Mouse (Mus musculus): ENCODE measurements at regions not wholly inside any gene's neighbourhood (a gene's known extent, or its start where the extent isn't known, plus 50 kb on each side); places are given as distances from the start of the nearest gene placed in this dataset.

GRCm38 (mm10) chr3:65478215-65478614, 50.0 kb upstream of the Tiparp start:
- intact Hi-C loops (cut with DNase I) = no loop called here
- no peak for DNase-seq (ENCODE audit: low spot score in 2 of 2)

DNA sequence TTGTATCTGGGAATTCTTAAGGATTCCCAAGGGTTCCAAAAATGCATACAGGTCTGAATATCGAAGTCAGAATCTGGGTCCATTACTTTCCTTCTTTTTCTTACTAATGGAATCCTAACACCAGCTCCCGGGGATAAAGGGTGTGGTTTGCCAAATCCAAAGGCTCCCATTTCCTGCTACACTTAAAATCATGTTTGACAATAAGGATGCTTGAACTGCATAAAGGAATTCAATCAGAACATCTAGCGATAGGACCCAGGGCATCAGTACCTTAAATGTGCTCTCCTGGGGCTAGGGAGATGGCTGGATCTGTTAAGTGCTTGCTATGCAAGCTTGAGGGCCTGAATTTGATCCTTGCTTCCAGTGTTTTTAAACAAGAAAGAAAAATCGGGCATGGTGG, 51.1 kb upstream of the Tiparp start:
- no peak for DNase-seq (ENCODE audit: low spot score in 2 of 2)
- intact Hi-C loops (cut with DNase I) = no loop called here

- DNase-seq (ENCODE audit: low spot score in 2 of 2) = no peak
- intact Hi-C loops (cut with DNase I) = no loop called here
Measured at GRCm38 (mm10) chr3:65476091-65476953, 51.9 kb upstream of the Tiparp start.

DNA sequence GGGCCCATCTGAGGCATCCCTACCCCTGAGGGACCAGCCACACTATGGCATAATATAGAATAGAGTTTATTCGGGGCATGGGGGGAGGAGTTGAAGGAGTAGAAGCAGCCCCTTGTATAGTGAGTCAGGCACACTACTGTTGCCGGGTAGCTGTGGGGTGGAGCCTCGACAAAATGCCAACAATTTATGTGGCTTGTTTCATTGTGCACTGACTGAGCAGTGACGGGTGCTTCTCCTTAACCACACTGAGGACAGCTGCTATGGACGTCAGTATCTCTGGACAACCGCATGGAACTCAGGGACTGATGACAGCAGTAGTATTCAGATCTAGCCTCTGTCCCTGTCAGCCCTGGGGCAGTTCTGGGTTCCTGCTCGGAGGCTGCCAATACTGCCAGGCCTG, 53.6 kb upstream of the Tiparp start:
- DNase-seq (ENCODE audit: low spot score in 2 of 2) = no peak
- intact Hi-C loops (cut with DNase I) = no loop called here

DNA sequence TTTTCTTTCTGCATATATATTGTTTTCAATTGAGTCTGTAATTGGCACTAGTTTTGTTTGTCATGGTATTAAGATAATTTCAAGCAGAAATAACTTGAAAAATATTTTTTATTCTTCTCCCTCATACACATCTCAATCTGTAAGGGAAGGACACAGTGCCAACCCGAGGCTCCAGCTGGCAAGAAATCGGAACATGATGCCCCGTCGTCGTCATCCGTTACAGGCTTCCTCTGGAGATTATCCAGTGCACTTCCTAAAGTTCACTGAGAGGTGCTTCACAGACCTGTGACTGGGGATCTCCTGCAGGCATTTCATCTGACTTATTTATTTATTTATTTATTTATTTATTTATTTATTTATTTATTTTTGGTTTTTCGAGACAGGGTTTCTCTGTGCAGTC, 56.4 kb upstream of the Tiparp start:
- no peak for DNase-seq (ENCODE audit: low spot score in 2 of 2)

DNA sequence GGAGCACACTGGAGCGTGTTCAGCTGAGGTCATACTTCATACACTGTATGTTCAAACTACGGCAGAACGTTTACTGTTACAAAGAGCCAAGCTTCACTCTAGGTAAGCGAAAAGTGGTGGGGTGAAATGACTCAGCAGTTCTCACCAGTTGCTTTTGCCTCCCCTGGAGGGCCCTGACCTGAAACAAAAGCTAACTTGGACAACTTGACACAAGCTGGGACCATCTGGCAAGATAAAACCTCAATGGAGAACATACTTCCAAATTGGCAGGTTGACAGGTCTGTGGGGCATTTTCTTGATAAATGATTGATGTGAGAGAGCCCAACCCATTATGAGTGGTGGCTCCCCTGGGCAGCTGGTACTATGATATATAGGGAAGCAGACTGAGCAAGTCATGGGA, 59.0 kb upstream of the Tiparp start:
- intact Hi-C loops (cut with DNase I) = no loop called here
- DNase-seq (ENCODE audit: low spot score in 2 of 2) = no peak

More for the DNA sequence above, 56.4 kb upstream of the Tiparp start:
- intact Hi-C loops (cut with DNase I) = no loop called here

DNA sequence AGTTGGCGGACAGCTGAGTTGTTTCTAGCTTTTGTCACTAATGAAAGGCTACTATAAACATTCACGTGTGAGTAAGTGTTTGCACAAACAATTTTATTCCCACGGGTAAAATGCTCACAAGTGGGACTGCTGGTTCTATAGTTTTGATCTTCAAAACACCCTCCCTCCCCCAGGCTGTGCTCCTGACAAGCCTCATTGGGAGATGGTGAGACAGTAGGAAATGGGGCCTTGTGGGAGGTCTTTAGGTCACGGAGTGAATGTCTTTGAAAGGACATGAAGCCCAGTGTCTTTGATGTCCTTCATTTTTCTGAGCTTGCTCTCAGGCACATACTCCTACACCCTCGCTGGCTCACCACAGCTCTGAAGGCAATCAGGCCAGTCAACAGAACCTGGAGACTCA, 63.4 kb upstream of the Tiparp start:
- intact Hi-C loops (cut with DNase I) = no loop called here
- DNase-seq (ENCODE audit: low spot score in 2 of 2) = no peak

- DNase-seq (ENCODE audit: low spot score in 2 of 2) = no peak
- intact Hi-C loops (cut with DNase I) = no loop called here
Measured at GRCm38 (mm10) chr3:65460936-65461335, 67.3 kb upstream of the Tiparp start.

DNA sequence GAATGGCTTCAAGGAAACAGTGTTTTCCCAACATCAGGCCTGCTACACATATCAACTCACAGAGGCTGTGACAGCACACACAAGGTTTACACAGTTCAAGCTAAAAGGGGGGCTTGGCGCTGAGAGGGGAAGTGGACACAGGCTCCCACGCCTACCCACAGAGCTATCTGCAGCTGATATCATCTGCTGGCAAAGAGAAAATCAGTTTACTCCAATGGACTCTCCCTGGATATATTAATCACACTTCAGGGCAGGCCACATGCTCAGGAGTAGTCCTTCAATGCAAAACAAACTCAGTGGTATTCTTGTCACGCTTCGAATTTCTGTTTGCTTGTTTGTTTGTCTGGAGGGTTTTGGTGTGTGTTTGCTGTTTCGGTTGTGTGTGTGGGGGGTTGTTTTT, 67.3 kb upstream of the Ssr3 start:
- intact Hi-C loops (cut with DNase I) = loop anchor here (5.0 kb wide), 1 partner anchor 68 kb away; the partner anchor contains the start of gene Tiparp
- DNase-seq (ENCODE audit: low spot score in 2 of 2) = no peak

DNA sequence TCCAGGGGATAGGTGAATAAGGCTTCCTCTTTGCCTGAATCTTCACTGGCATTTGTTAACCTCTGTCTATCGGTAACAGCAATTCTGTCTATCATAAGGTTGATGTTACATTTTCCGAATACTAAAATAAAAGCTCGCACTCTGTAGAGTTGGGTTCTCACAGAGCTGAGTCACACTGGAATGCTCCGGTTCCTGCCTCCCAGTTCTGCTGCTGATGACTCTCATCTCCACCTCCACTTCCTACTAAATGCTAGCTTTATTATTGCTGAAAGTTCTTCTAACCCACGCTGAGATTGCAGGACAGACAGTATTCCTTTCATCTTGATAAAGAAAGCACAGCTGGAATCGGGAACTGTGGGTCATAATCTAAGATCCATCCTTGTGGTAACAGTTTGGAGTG, 65.5 kb upstream of the Ssr3 start:
- intact Hi-C loops (cut with DNase I) = loop anchor here (5.0 kb wide), 1 partner anchor 69 kb away; the partner anchor contains the start of gene Tiparp
- DNase-seq (ENCODE audit: low spot score in 2 of 2) = no peak

DNA sequence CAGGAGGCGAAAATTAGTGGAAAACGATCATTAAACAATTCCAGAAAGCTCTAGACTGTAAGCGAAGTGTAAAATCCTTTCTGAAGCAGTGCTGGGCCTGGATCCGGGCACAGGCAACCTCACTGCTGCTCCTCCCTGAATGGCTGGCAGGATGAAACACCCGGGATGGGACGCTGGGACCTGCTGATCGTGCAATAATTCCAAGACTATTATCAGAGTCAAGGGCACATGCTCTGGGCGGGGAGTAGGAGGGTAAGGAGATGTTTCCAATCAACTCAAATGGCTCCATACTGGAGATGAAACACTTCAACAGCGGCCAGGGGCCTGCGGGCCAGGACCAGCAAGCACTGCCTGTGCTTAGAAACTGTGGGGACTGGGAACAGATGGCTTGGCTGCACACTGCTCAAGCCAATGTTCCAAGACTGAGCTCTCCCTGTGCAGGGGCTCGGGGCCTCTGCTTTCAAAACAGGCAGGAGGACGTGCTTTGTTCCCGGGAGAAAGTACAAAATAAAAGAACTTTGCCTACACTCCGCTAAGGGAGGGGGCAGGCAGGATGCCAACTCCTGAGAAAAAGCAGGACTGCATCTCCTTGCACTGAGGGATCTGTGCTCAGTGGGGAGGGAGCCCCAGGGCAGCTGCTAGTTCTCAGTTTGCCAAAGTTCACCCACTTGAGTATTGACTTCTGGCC, 63.3 kb upstream of the Ssr3 start:
- DNase-seq (ENCODE audit: low spot score in 2 of 2) = peak; percentile 53 to 65
- intact Hi-C loops (cut with DNase I) = loop anchor here (5.0 kb wide), 1 partner anchor 72 kb away; the partner anchor contains the start of gene Tiparp

- intact Hi-C loops (cut with DNase I) = no loop called here
- no peak for DNase-seq (ENCODE audit: low spot score in 2 of 2)
Measured at GRCm38 (mm10) chr3:65454301-65454700, 61.9 kb upstream of the Ssr3 start.

DNA sequence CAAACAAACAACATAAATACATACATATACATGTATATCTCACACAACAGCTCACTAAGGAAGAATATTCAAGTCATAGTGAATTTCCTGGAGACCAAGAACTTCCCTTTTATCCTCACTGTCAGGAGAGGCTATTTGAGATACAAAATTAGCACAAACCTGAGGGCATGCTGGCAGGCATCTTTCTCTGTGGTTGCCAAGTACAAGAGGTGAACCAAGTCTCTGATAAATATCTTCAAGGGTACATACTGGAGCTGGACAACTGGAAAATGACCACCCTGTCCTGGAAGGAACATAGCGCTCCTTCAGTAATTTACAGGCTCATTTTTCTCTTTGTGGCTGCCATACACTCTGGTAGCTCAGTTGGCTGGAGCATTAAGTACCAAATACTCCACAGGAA, 56.8 kb upstream of the Ssr3 start:
- intact Hi-C loops (cut with DNase I) = no loop called here
- DNase-seq (ENCODE audit: low spot score in 2 of 2) = no peak

DNA sequence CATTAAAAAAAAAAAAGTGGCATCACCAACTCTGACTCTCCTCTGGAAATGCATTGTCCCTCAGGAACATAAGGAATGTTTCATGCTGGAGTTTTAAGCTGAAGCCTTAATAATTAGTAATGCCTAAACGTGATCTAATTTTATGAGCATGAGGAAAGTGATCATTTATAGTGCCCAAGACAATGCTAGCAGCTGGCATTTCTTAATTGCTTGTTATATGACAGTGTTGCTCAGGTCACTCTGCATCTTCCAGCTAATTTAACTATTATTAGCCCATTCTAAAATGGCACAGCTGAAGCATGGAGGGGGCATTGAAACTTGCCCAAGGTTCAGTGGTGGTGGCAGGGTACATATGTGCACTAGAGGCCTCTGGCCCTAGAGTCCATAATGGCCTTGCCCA, 51.3 kb upstream of the Ssr3 start:
- DNase-seq (ENCODE audit: low spot score in 2 of 2) = no peak
- intact Hi-C loops (cut with DNase I) = loop anchor here (5.0 kb wide), 1 partner anchor 84 kb away; the partner anchor contains the start of gene Tiparp

- intact Hi-C loops (cut with DNase I) = loop anchor here (5.0 kb wide), 1 partner anchor 84 kb away; the partner anchor contains the start of gene Tiparp
- DNase-seq (ENCODE audit: low spot score in 2 of 2) = no peak
Measured at GRCm38 (mm10) chr3:65442946-65443345, 50.5 kb upstream of the Ssr3 start.

DNA sequence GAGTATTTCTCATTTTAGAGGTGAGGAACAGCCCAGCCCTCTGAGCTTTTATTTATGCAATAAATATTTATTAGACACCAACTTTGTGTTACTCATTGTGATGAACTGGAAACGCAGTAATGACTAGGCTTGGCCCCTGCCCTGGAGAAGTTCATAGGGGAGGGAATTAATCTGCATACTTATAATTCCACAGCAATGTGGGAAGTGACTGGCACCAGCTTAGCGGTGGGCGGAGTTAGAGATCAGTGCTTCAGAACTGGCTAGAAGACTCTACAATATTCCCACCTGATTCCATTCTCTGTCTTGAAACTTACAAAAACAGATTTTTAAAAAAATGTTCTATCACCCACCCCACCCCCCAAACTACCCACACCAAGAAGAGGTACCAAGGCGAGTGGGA, 49.8 kb upstream of the Ssr3 start:
- intact Hi-C loops (cut with DNase I) = loop anchor here (5.0 kb wide), 1 partner anchor 85 kb away; the partner anchor contains the start of gene Tiparp
- DNase-seq (ENCODE audit: low spot score in 2 of 2) = no peak

Data from left cerebral cortex, postnatal 14 days (tissue).